Mouse (Mus musculus) neural tube, embryonic 12.5 days (tissue): ENCODE data around the gene Cux1. TPM values are rescaled to one million over a fixed set of nuclear protein-coding genes. Genes with fewer than 3 reads are reported as not detected.

Experiments used
- ATAC-seq: fragments of 200-750 bp; cut with Nextera tagmentation; 2 replicates; pipeline ENCODE4 v1.8.0; 2017; ENCODE audit warnings: low read depth, mild to moderate bottlenecking, moderate TSS enrichment, moderate library complexity; ENCODE audit not compliant: low FRiP score
- H3K27ac ChIP-seq: fragments of 300-500 bp; sonication (generic); 2 replicates; pipeline ENCODE4 v1.5.1; 2016
- H3K27me3 ChIP-seq: fragments of 300-500 bp; sonication (generic); replicated peaks from 2 replicates; pipeline ENCODE4 v1.6.1; 2016; ENCODE audit warnings: mild to moderate bottlenecking
- H3K36me3 ChIP-seq: fragments of 300-500 bp; sonication (generic); 2 replicates; pipeline ENCODE4 v1.6.1; 2016; ENCODE audit warnings: mild to moderate bottlenecking
- H3K4me1 ChIP-seq: fragments of 300-500 bp; sonication (generic); 2 replicates; pipeline ENCODE4 v1.6.1; 2016
- H3K4me2 ChIP-seq: fragments of 300-500 bp; sonication (generic); replicated peaks from 2 replicates; pipeline ENCODE4 v1.6.1; 2016; ENCODE audit warnings: mild to moderate bottlenecking
- H3K4me3 ChIP-seq: fragments of 300-500 bp; sonication (generic); 2 replicates; pipeline ENCODE4 v1.5.1; 2016
- H3K9ac ChIP-seq: fragments of 300-500 bp; sonication (generic); 2 replicates; pipeline ENCODE4 v1.6.1; 2016; ENCODE audit warnings: mild to moderate bottlenecking
- H3K9me3 ChIP-seq: fragments of 300-500 bp; sonication (generic); 2 replicates; pipeline ENCODE4 v1.6.1; 2016; ENCODE audit warnings: mild to moderate bottlenecking
- WGBS: fragments of 180-500 bp; shearing (Covaris S2); methylation state at CpG from one replicate; pipeline ENCODE4 v1.1.7; 2016; 5-methylcytosine and 5-hydroxymethylcytosine counted together
- polyA plus RNA-seq: library from polyadenylated mRNA; unstranded; fragments of >200 nt; fragmentation: Nextera tagmentation; extraction: Ambion mirVana; gene quantifications from 2 replicates; pipeline ENCODE4 v1.2.1, GENCODE M21; 2016

The Cux1 gene
- polyA plus RNA-seq, 1 experiment from 2014 or later = 117 TPM

DNA sequence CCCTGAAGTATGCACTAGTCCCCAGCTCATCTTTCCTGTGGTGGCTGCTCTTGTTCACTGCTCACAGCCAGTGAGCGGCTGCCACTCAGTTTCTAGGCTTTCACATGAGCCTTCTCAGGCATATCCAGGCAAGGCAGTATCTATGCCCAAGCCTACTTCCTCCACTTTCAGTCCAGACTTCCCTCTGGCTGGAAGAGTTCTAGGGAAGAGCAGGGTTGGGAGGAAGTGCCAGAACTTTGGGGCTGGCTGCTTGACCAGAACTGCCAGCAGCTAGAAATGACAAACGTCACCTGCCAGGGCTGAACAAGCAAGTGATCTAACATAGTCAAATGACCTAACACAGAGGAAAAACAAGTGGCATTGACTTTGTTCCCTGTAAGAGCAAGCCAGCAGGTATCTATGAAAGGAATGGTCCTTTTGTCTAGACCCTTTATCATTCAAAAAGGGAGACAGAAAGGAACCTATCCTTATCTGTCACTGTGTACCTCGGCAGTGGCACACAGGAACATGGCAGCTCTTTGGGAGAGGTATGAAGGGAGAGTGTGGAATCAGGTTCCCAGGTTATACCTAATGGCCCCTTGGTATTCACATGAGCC is 171.6 kb downstream of the Cux1 start:
- H3K9ac ChIP-seq = no peak overlapping the region
- no peaks in the 10 kb centered on the region for H3K36me3 ChIP-seq
- H3K4me3 ChIP-seq = no peak overlapping the region
- no peaks in the 10 kb centered on the region for H3K9me3 ChIP-seq
- H3K4me2 ChIP-seq = no peak overlapping the region
- H3K4me1 ChIP-seq = no peaks in the 10 kb centered on the region; the same call in 1 of the 2 replicates
- WGBS = 75% methylated on average over 3 of the region's 3 CpGs
- no peaks in the 10 kb centered on the region for H3K27me3 ChIP-seq
- no peak overlapping the region for H3K27ac ChIP-seq
- ATAC-seq = no peak

DNA sequence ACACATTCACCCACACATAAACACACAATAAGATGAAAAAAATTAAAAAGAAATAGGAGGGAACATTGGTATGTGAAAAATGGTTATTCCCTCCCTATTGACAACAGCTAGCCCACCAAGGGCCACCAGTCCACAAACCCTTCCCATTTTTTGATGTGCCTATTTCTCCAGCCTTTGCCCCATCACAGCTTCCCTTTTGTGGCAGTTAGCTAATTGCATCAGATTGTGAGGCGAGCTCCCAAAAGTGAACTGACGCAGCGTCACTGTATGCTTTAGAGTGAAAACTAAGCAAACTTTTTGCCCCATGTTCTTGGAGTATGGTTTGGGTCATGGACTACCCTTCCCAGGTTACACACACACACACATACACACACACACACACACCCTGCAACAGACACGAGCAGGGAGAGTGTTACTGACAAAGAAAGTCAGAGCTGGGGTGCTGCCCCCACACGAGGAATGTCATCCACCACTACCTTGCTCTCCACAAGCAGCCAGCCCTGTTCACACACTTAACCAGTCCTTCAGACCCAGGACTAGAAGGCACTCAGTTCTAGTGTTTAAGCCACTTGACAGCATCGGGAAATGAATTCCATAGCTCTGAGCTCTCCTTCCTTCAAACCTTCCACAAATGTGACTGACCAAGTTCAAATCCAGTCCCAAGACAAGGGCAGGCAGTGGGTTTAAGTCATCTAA is 172.6 kb downstream of the Cux1 start:
- no peak overlapping the region for H3K4me3 ChIP-seq
- no peaks in the 10 kb centered on the region; the same call in 1 of the 2 replicates for H3K4me1 ChIP-seq
- ATAC-seq = no peak
- H3K36me3 ChIP-seq = no peaks in the 10 kb centered on the region
- H3K4me2 ChIP-seq = no peak overlapping the region
- H3K9ac ChIP-seq = no peak overlapping the region
- H3K27ac ChIP-seq = no peak overlapping the region
- no peaks in the 10 kb centered on the region for H3K27me3 ChIP-seq
- 90% methylated on average over 6 of the region's 6 CpGs for WGBS
- H3K9me3 ChIP-seq = no peaks in the 10 kb centered on the region

DNA sequence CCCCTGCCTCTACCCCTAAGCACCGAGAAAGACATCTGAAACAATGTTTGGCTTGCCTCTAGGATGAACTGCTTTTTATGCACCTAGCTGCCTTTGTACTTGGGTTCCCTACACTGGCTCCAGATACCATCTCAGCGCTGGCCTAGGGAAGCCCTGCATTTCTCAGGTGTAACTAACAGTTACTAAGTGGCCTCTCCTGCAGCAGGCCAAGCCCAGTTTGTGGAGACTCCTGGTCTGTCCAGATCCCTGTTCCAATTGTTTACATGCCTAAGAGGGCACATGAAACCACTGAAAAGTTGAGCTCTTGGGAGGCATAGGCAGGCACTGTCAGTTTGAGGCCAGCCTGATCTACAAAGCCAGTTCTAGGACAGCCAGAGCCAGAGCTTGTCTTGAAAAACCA is 173.7 kb downstream of the Cux1 start:
- no peak overlapping the region for H3K27ac ChIP-seq
- H3K9me3 ChIP-seq = no peaks in the 10 kb centered on the region
- WGBS = 94% methylated on average over 2 of the region's 2 CpGs
- ATAC-seq = no peak
- no peaks in the 10 kb centered on the region for H3K27me3 ChIP-seq
- H3K4me3 ChIP-seq = no peak overlapping the region
- no peak overlapping the region for H3K4me2 ChIP-seq
- H3K36me3 ChIP-seq = no peaks in the 10 kb centered on the region
- no peaks in the 10 kb centered on the region; the same call in 1 of the 2 replicates for H3K4me1 ChIP-seq
- no peak overlapping the region for H3K9ac ChIP-seq

GRCm38 (mm10) chr5:136386757-136387156 is 180.5 kb downstream of the Cux1 start:
- H3K9me3 ChIP-seq = no peaks in the 10 kb centered on the region
- H3K27ac ChIP-seq = no peak overlapping the region
- no peak for ATAC-seq
- no peaks in the 10 kb centered on the region for H3K4me1 ChIP-seq
- no peaks in the 10 kb centered on the region for H3K36me3 ChIP-seq
- no peak overlapping the region for H3K9ac ChIP-seq
- 92% methylated on average over 2 of the region's 2 CpGs for WGBS
- H3K4me3 ChIP-seq = no peak overlapping the region
- no peak overlapping the region for H3K4me2 ChIP-seq
- H3K27me3 ChIP-seq = no peaks in the 10 kb centered on the region

- no peaks in the 10 kb centered on the region for H3K27me3 ChIP-seq
- ATAC-seq = no peak
- H3K9me3 ChIP-seq = no peaks in the 10 kb centered on the region
- H3K4me3 ChIP-seq = no peak overlapping the region
- H3K4me2 ChIP-seq = no peak overlapping the region
- WGBS = 91% methylated on average over 3 of the region's 3 CpGs
- no peak overlapping the region for H3K9ac ChIP-seq
- no peaks in the 10 kb centered on the region for H3K4me1 ChIP-seq
- no peak overlapping the region for H3K27ac ChIP-seq
- 0 out of 2 replicates have a peak, but pooled peaks cover 5% of the 10 kb centered on the region for H3K36me3 ChIP-seq
Measured at GRCm38 (mm10) chr5:136385161-136385560, 182.1 kb downstream of the Cux1 start.

GRCm38 (mm10) chr5:136382261-136383005 is 184.9 kb downstream of the Cux1 start:
- Histone ChIP-seq H3K36me3 (peaks cover 9% of the 10 kb centered on the region; the same call in 1 of the 2 replicates), H3K4me3 (no peak overlapping the region), H3K27ac (no peak overlapping the region), H3K27me3 (no peaks in the 10 kb centered on the region), H3K4me1 (no peaks in the 10 kb centered on the region), H3K9me3 (no peaks in the 10 kb centered on the region), H3K4me2 (no peak overlapping the region), H3K9ac (no peak overlapping the region)
- WGBS = 90% methylated on average over 9 of the region's 9 CpGs
- no peak for ATAC-seq

- H3K9me3 ChIP-seq = no peaks in the 10 kb centered on the region
- no peak overlapping the region for H3K4me3 ChIP-seq
- no peaks in the 10 kb centered on the region for H3K27me3 ChIP-seq
- no peak overlapping the region for H3K27ac ChIP-seq
- WGBS = 89% methylated on average over 1 of the region's 1 CpGs
- H3K36me3 ChIP-seq = peaks cover 9% of the 10 kb centered on the region; the same call in 1 of the 2 replicates
- peaks cover 4% of the 10 kb centered on the region; the same call in 1 of the 2 replicates for H3K4me1 ChIP-seq
- no peak for ATAC-seq
- no peak overlapping the region for H3K4me2 ChIP-seq
- no peak overlapping the region for H3K9ac ChIP-seq
Measured at GRCm38 (mm10) chr5:136379405-136379804, 187.9 kb downstream of the Cux1 start.

GRCm38 (mm10) chr5:136377101-136377500 is 190.2 kb downstream of the Cux1 start:
- no peak for ATAC-seq
- H3K4me2 ChIP-seq = no peak overlapping the region
- no peaks in the 10 kb centered on the region for H3K27me3 ChIP-seq
- no peaks in the 10 kb centered on the region for H3K9me3 ChIP-seq
- peaks cover 9% of the 10 kb centered on the region for H3K36me3 ChIP-seq
- H3K9ac ChIP-seq = no peak overlapping the region
- peaks cover 4% of the 10 kb centered on the region; the same call in 1 of the 2 replicates for H3K4me1 ChIP-seq
- WGBS = 87% methylated on average over 3 of the region's 3 CpGs
- no peak overlapping the region for H3K4me3 ChIP-seq
- no peak overlapping the region for H3K27ac ChIP-seq

- Histone ChIP-seq H3K4me1 (peaks cover 4% of the 10 kb centered on the region; the same call in 1 of the 2 replicates), H3K9me3 (no peaks in the 10 kb centered on the region), H3K36me3 (peaks cover 6% of the 10 kb centered on the region), H3K4me2 (no peak overlapping the region), H3K27me3 (no peaks in the 10 kb centered on the region), H3K4me3 (no peak overlapping the region), H3K27ac (no peak overlapping the region), H3K9ac (no peak overlapping the region)
- 74% methylated on average over 3 of the region's 3 CpGs for WGBS
- no peak for ATAC-seq
Measured at GRCm38 (mm10) chr5:136375350-136375749, 191.9 kb downstream of the Cux1 start.

- H3K9me3 ChIP-seq = no peaks in the 10 kb centered on the region
- H3K27me3 ChIP-seq = no peaks in the 10 kb centered on the region
- no peak overlapping the region for H3K4me3 ChIP-seq
- peaks cover 12% of the 10 kb centered on the region for H3K36me3 ChIP-seq
- H3K27ac ChIP-seq = no peak overlapping the region
- peaks cover 4% of the 10 kb centered on the region; the same call in 1 of the 2 replicates for H3K4me1 ChIP-seq
- ATAC-seq = no peak
- H3K9ac ChIP-seq = no peak overlapping the region
- 91% methylated on average over 3 of the region's 3 CpGs for WGBS
- no peak overlapping the region for H3K4me2 ChIP-seq
Measured at GRCm38 (mm10) chr5:136372276-136372675, 195.0 kb downstream of the Cux1 start.

DNA sequence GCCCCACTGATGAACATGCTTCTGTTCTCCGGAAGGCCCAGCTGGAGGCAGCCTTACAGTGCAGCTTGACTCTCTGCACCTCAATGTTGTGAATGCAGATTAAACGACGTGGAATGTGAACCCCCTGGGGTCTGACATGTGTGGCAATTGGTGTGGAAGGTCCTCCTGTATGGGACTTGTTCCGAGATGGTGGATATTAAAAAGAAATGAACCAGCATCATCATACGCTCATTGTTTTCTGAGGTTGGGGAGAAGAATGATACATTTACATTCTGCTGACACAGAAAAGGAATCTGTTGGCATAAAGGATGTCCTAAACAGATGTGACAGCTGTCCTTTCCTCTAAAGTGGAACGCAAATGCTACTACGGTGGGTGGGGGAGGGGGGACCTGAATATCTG is 203.9 kb downstream of the Cux1 start:
- H3K9me3 ChIP-seq = no peaks in the 10 kb centered on the region
- no peak overlapping the region for H3K4me3 ChIP-seq
- H3K4me2 ChIP-seq = no peak overlapping the region
- H3K36me3 ChIP-seq = peaks cover 19% of the 10 kb centered on the region; the same call in 1 of the 2 replicates
- H3K9ac ChIP-seq = no peak overlapping the region
- 64% methylated on average over 7 of the region's 7 CpGs for WGBS
- H3K4me1 ChIP-seq = no peaks in the 10 kb centered on the region
- no peak for ATAC-seq
- no peak overlapping the region for H3K27ac ChIP-seq
- H3K27me3 ChIP-seq = no peaks in the 10 kb centered on the region

- Histone ChIP-seq H3K9me3 (no peaks in the 10 kb centered on the region), H3K27ac (no peak overlapping the region), H3K36me3 (peaks cover 19% of the 10 kb centered on the region; the same call in 1 of the 2 replicates), H3K9ac (no peak overlapping the region), H3K4me2 (no peak overlapping the region), H3K4me1 (peaks cover 8% of the 10 kb centered on the region), H3K4me3 (no peak overlapping the region), H3K27me3 (no peaks in the 10 kb centered on the region)
- WGBS = 90% methylated on average over 6 of the region's 6 CpGs
- ATAC-seq = no peak
Measured at GRCm38 (mm10) chr5:136362473-136363230, 204.6 kb downstream of the Cux1 start.
